ENCODE assay signal across 8 mouse cellular contexts in genomic region chr3:75557292-75557691, GRCm38 (mm10). TPM values are rescaled to one million over a fixed set of nuclear protein-coding genes. Genes with fewer than 3 reads are reported as not detected.
DNase-seq lines count a peak whose midpoint lies in the region; ATAC-seq lines count a peak whose summit lies in the region.

Serpini1 (plus strand) TSS chr3:75557547.

- H3K4me2 ChIP-seq in embryonic facial prominence, embryonic 14.5 days (ENCODE audit: low read depth, low read length) = peak within 1 kb of the TSS; percentile 68
- peak within 1 kb of the TSS; percentile 83 for H3K4me2 ChIP-seq in limb, embryonic 12.5 days
- peak within 1 kb of the TSS; percentile 78 for H3K4me2 ChIP-seq in midbrain, embryonic 14.5 days (ENCODE audit: low read length)

- H3K36me3 ChIP-seq in embryonic facial prominence, embryonic 14.5 days (ENCODE audit: control insufficient read depth, insufficient read depth, low read length) = no peaks in the 10 kb centered on the region
- no peaks in the 10 kb centered on the region for H3K36me3 ChIP-seq in limb, embryonic 12.5 days
- H3K36me3 ChIP-seq in midbrain, embryonic 14.5 days (ENCODE audit: control insufficient read depth, insufficient read depth, low read length) = no peaks in the 10 kb centered on the region

- H3K9me3 ChIP-seq in embryonic facial prominence, embryonic 14.5 days (ENCODE audit: control insufficient read depth, low read length) = no peaks in the 10 kb centered on the region
- no peaks in the 10 kb centered on the region for H3K9me3 ChIP-seq in limb, embryonic 12.5 days
- H3K9me3 ChIP-seq in midbrain, embryonic 14.5 days (ENCODE audit: control insufficient read depth, low read length) = no peaks in the 10 kb centered on the region

- peak within 1 kb of the TSS; percentile 89 for H3K9ac ChIP-seq in embryonic facial prominence, embryonic 14.5 days (ENCODE audit: low read depth, low read length)
- H3K9ac ChIP-seq in limb, embryonic 12.5 days (replicated peaks) = peak within 1 kb of the TSS; percentile 87
- H3K9ac ChIP-seq in midbrain, embryonic 14.5 days (replicated peaks; ENCODE audit: low read length) = peak within 1 kb of the TSS; percentile 90

- peak within 1 kb of the TSS; percentile 79 for H3K4me3 ChIP-seq in embryonic facial prominence, embryonic 14.5 days (ENCODE audit: low read depth, low read length)
- H3K4me3 ChIP-seq in limb, embryonic 12.5 days (replicated peaks) = peak within 1 kb of the TSS; percentile 93
- peak within 1 kb of the TSS; percentile 89 for H3K4me3 ChIP-seq in midbrain, embryonic 14.5 days (replicated peaks; ENCODE audit: low read depth, low read length)

- H3K27me3 ChIP-seq in embryonic facial prominence, embryonic 14.5 days (replicated peaks; ENCODE audit: control insufficient read depth, insufficient read depth, low read length) = no peaks in the 10 kb centered on the region
- no peaks in the 10 kb centered on the region for H3K27me3 ChIP-seq in limb, embryonic 12.5 days
- H3K27me3 ChIP-seq in midbrain, embryonic 14.5 days (ENCODE audit: control insufficient read depth, insufficient read depth, low read length) = no peaks in the 10 kb centered on the region

- DNase-seq in 3T3-L1 (ENCODE audit: low read depth, low spot score) = peak; percentile 96
- DNase-seq in adrenal gland, postnatal 36 days = peak; percentile 92 to 93
- DNase-seq in embryonic facial prominence, embryonic 14.5 days (ENCODE audit: low spot score) = peak; percentile 97
- peak; percentile 92 for DNase-seq in heart, adult 8-10 months (ENCODE audit: low spot score)
- peak; percentile 92 to 93 for DNase-seq in kidney, adult 8-10 months
- peak; percentile 96 for DNase-seq in midbrain, embryonic 14.5 days
- peak; percentile 84 to 88 for DNase-seq in spleen, postnatal 4 days (ENCODE audit: low spot score in 2 of 2)

- peak; percentile 96 for ATAC-seq in embryonic facial prominence, embryonic 14.5 days (ENCODE audit: low read depth)
- ATAC-seq in limb, embryonic 12.5 days (ENCODE audit: insufficient number of reproducible peaks, insufficient read depth, low FRiP score, low TSS enrichment, low read depth) = peak; percentile 93
- ATAC-seq in midbrain, embryonic 14.5 days (ENCODE audit: low FRiP score, low TSS enrichment) = peak; percentile 93

- WGBS in embryonic facial prominence, embryonic 14.5 days = under 1% methylated on average over 19 of the region's 19 CpGs
- under 1% methylated on average over 19 of the region's 19 CpGs for WGBS in limb, embryonic 12.5 days
- WGBS in midbrain, embryonic 14.5 days = under 1% methylated on average over 19 of the region's 19 CpGs

- H3K27ac ChIP-seq in embryonic facial prominence, embryonic 14.5 days (replicated peaks; ENCODE audit: low read depth, low read length) = peak within 1 kb of the TSS; percentile 79
- H3K27ac ChIP-seq in limb, embryonic 12.5 days = peak within 1 kb of the TSS; percentile 74
- peak within 1 kb of the TSS; percentile 83 for H3K27ac ChIP-seq in midbrain, embryonic 14.5 days (replicated peaks; ENCODE audit: low read depth, low read length)

- H3K4me1 ChIP-seq in embryonic facial prominence, embryonic 14.5 days (ENCODE audit: control insufficient read depth, insufficient read depth, low read length) = peaks cover 10% of the 10 kb centered on the region; the same call in 1 of the 2 replicates
- H3K4me1 ChIP-seq in limb, embryonic 12.5 days (replicated peaks) = peaks cover 10% of the 10 kb centered on the region
- peaks cover 14% of the 10 kb centered on the region for H3K4me1 ChIP-seq in midbrain, embryonic 14.5 days (ENCODE audit: control insufficient read depth, insufficient read depth, low read length)

RNA-seq across cellular contexts. Expression of gene Serpini1, which starts in this region (rescaled TPM):
- total RNA-seq in adrenal gland, postnatal 36 days (2021) = 1 to 10 TPM; 2.9 to 4.3 TPM
- polyA plus RNA-seq in embryonic facial prominence, embryonic 14.5 days (2014; fragmentation: Nextera tagmentation; extraction: Ambion mirVana) = 7.0 and 9.1 TPM in 2 replicates
- total RNA-seq in heart, adult 8-10 months (2022) = 1 to 10 TPM; 3.1 to 4.9 (median 3.6) TPM
- polyA plus RNA-seq in limb, embryonic 12.5 days (2016; fragmentation: Nextera tagmentation; extraction: Ambion mirVana) = 6.9 and 7.6 TPM in 2 replicates
- polyA plus RNA-seq in midbrain, embryonic 14.5 days (2014; fragmentation: Nextera tagmentation; extraction: Ambion mirVana) = 139 and 144 TPM in 2 replicates

Comparison
In these comparisons a context has a peak if more than half of its experiments do, and no peak if none do; other contexts are left out.
1. Peak in every context shown above with its lines: DNase-seq, ATAC-seq, H3K4me3 ChIP-seq and H3K27ac ChIP-seq.
2. RNA of gene Serpini1 (polyA plus RNA-seq): 139 to 144 TPM in midbrain, embryonic 14.5 days; 6.9 to 7.6 TPM in limb, embryonic 12.5 days and 7.0 to 9.1 TPM in embryonic facial prominence, embryonic 14.5 days; every median in the first group is over 10 times any median in the second.